Mouse (Mus musculus) myocyte (in vitro differentiated cells): ENCODE results near the gene Hoxa2. TPM values are rescaled to one million over a fixed set of nuclear protein-coding genes. Genes with fewer than 3 reads are reported as not detected.

Source experiments
- H3K27me3 ChIP-seq: one replicate; pipeline ENCODE4 v1.6.1; 2011; ENCODE audit not compliant: control insufficient read depth, insufficient read depth, insufficient read length
- H3K36me3 ChIP-seq: one replicate; pipeline ENCODE4 v1.6.1; 2011; ENCODE audit not compliant: control insufficient read depth, insufficient read depth
- H3K4me2 ChIP-seq: one replicate; pipeline ENCODE4 v1.6.1; 2011; ENCODE audit warnings: low read depth, control low read depth
- H3K4me3 ChIP-seq: one replicate; pipeline ENCODE4 v1.5.1; 2011; ENCODE audit warnings: mild to moderate bottlenecking, control low read depth, moderate library complexity
- H3K79me2 ChIP-seq: one replicate; pipeline ENCODE4 v1.6.1; 2011; ENCODE audit not compliant: control insufficient read depth, insufficient read depth
- H3ac ChIP-seq: one replicate; pipeline ENCODE4 v1.6.1; 2011; ENCODE audit not compliant: control insufficient read depth, insufficient read length
- CEBPB ChIP-seq: IDR thresholded peaks from 2 replicates; pipeline ENCODE4 v1.6.1; 2011; ENCODE audit warnings: mild to moderate bottlenecking, moderate library complexity; ENCODE audit not compliant: poor library complexity, insufficient read depth, severe bottlenecking
- E2F4 ChIP-seq: IDR thresholded peaks from one replicate; pipeline ENCODE4 v1.6.1; 2011; ENCODE audit warnings: mild to moderate bottlenecking, control low read depth, moderate library complexity; ENCODE audit not compliant: insufficient read depth
- MAX ChIP-seq: IDR thresholded peaks from one replicate; pipeline ENCODE4 v1.6.1; 2011; ENCODE audit warnings: low read depth, mild to moderate bottlenecking, control low read depth
- MYOD1 ChIP-seq, 3 experiments: IDR thresholded peaks; one replicate each; pipeline ENCODE4 v1.6.1; 2011; ENCODE audit warnings: control low read depth in 2 of 3, low read depth in 2 of 3, mild to moderate bottlenecking in 2 of 3, moderate library complexity in 1 of 3; ENCODE audit not compliant: insufficient read length in 2 of 3, control insufficient read depth in 1 of 3
- MYOG ChIP-seq, 3 experiments: IDR thresholded peaks; one replicate each; pipeline ENCODE4 v1.6.1; 2011; ENCODE audit warnings: control low read depth in 2 of 3, low read depth in 2 of 3, mild to moderate bottlenecking in 2 of 3; ENCODE audit not compliant: insufficient read length in 2 of 3, control insufficient read depth in 1 of 3, insufficient read depth in 1 of 3
- POLR2A ChIP-seq: IDR thresholded peaks from one replicate; pipeline ENCODE4 v1.6.1; 2011; ENCODE audit warnings: low read depth, mild to moderate bottlenecking, control low read depth, moderate library complexity; ENCODE audit not compliant: insufficient read length
- POLR2AphosphoS2 ChIP-seq: IDR thresholded peaks from one replicate; pipeline ENCODE4 v1.6.1; 2011; ENCODE audit warnings: low read depth, control low read depth; ENCODE audit not compliant: insufficient read length
- REST ChIP-seq: IDR thresholded peaks from one replicate; pipeline ENCODE4 v1.6.1; 2011; ENCODE audit warnings: mild to moderate bottlenecking, control low read depth, moderate library complexity; ENCODE audit not compliant: insufficient read depth, insufficient read length
- SRF ChIP-seq: IDR thresholded peaks from one replicate; pipeline ENCODE4 v1.6.1; 2011; ENCODE audit warnings: low read depth; ENCODE audit not compliant: control insufficient read depth, insufficient read length
- TCF12 ChIP-seq: IDR thresholded peaks from one replicate; pipeline ENCODE4 v1.6.1; 2011; ENCODE audit warnings: mild to moderate bottlenecking, control low read depth; ENCODE audit not compliant: poor library complexity, insufficient read depth, severe bottlenecking
- TCF3 ChIP-seq: IDR thresholded peaks from one replicate; pipeline ENCODE4 v1.6.1; 2011; ENCODE audit warnings: low read depth, control low read depth; ENCODE audit not compliant: insufficient read length
- USF1 ChIP-seq: IDR thresholded peaks from one replicate; pipeline ENCODE4 v1.6.1; 2011; ENCODE audit warnings: low read depth, mild to moderate bottlenecking, control low read depth, moderate library complexity
- polyA plus RNA-seq: library from polyadenylated mRNA; unstranded; fragments of >200 nt; fragmentation: generic; extraction: Trizol; gene quantifications from one replicate; pipeline ENCODE4 v1.2.1, GENCODE M21; 2012; ENCODE audit warnings: missing spikeins

The Hoxa2 gene
- polyA plus RNA-seq, 1 experiment = 0.32 TPM

DNA sequence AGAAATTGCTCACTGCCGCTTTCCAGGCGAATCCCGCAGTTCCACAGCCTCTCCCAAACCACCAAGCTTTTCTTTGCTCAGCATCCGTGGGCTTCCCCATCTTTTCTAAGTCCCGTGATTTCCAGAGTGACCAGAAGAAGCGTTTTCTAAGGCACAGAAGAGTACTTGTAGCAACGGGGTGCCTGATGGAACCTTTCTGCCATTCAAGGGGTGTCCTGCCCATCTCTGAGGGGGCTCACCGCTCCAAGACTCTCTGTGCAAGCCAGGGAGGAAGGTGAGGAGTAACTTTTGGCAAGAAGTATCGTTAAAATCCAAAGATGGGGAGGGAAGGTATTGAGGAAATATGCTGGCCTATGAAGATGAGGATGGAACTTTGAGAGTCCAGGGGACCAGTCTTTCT is 13.2 kb upstream of the Hoxa2 start:
- H3K36me3 ChIP-seq = no peaks in the 10 kb centered on the region
- no peak overlapping the region for H3K4me2 ChIP-seq
- TF ChIP-seq POLR2A = no peak
- TF ChIP-seq MAX = no peak
- no peak for TF ChIP-seq MYOD1 (IDR thresholded peaks at IDR 0.05; ENCODE audit: control insufficient read depth in 1 of 3, insufficient read length in 2 of 3, low read depth in 2 of 3)
- TF ChIP-seq USF1 = no peak
- no peak for TF ChIP-seq TCF12
- no peak for TF ChIP-seq MYOG (IDR thresholded peaks at IDR 0.05; ENCODE audit: control insufficient read depth in 1 of 3, insufficient read depth in 1 of 3, insufficient read length in 2 of 3, low read depth in 2 of 3)
- H3ac ChIP-seq = no peak overlapping the region
- no peaks in the 10 kb centered on the region for H3K27me3 ChIP-seq
- H3K4me3 ChIP-seq = no peak overlapping the region
- no peaks in the 10 kb centered on the region for H3K79me2 ChIP-seq

- no peak within 1 kb of the TSS for H3K4me3 ChIP-seq
- no peaks in the 10 kb centered on the region for H3K27me3 ChIP-seq
- H3K4me2 ChIP-seq = no peak within 1 kb of the TSS
- H3ac ChIP-seq = no peak within 1 kb of the TSS
- no peak for TF ChIP-seq SRF
- TF ChIP-seq TCF12 = no peak
- TF ChIP-seq USF1 = no peak
- no peaks in the 10 kb centered on the region for H3K79me2 ChIP-seq
- no peaks in the 10 kb centered on the region for H3K36me3 ChIP-seq
Measured at GRCm38 (mm10) chr6:52177061-52177735, 12.6 kb upstream of the Hoxa2 start, which contains the start of gene 5730596B20Rik. Gene 5730596B20Rik (plus strand): TSS chr6:52177498.

- no peak for TF ChIP-seq MYOG (IDR thresholded peaks at IDR 0.05; ENCODE audit: control insufficient read depth in 1 of 3, insufficient read depth in 1 of 3, insufficient read length in 2 of 3, low read depth in 2 of 3)
- TF ChIP-seq POLR2A = no peak
- no peak for TF ChIP-seq E2F4
- TF ChIP-seq POLR2AphosphoS2 = no peak
- TF ChIP-seq CEBPB = no peak
- no peak for TF ChIP-seq REST
- TF ChIP-seq SRF = no peak
- no peak for TF ChIP-seq MYOD1 (IDR thresholded peaks at IDR 0.05; ENCODE audit: control insufficient read depth in 1 of 3, insufficient read length in 2 of 3, low read depth in 2 of 3)
- no peak for TF ChIP-seq TCF12
- no peak for TF ChIP-seq TCF3
- no peak for TF ChIP-seq USF1
- TF ChIP-seq MAX = no peak
- no peak overlapping the region for H3ac ChIP-seq
- no peaks in the 10 kb centered on the region for H3K79me2 ChIP-seq
- H3K4me2 ChIP-seq = no peak overlapping the region
- H3K27me3 ChIP-seq = no peaks in the 10 kb centered on the region
- H3K4me3 ChIP-seq = no peak overlapping the region
- H3K36me3 ChIP-seq = no peaks in the 10 kb centered on the region
Measured at GRCm38 (mm10) chr6:52176391-52176790, 11.8 kb upstream of the Hoxa2 start.

DNA sequence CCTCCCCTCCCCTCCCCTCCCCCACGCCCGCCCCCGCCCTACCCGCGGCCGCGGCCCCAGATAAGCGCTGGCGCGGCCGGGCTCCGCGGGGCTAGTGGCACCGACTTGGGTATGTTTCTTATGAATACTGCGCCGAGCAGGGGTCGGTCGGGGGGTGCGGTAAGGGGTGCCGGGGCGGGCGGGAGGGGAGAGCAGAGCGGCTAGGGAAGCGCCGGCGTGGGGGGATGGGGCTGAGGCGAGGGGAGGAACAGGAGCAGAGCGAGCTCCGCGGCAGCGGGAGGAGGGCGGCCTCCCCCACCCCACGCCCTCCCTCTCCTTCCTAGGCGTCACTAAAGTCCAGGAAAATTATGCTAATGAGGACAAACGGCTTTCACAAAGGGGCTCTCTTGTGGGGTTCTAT is 11.2 kb upstream of the Hoxa2 start:
- no peaks in the 10 kb centered on the region for H3K27me3 ChIP-seq
- no peaks in the 10 kb centered on the region for H3K79me2 ChIP-seq
- TF ChIP-seq TCF3 (no peak), CEBPB (no peak), SRF (no peak), MYOG (IDR thresholded peaks at IDR 0.05; ENCODE audit: control insufficient read depth in 1 of 3, insufficient read depth in 1 of 3, insufficient read length in 2 of 3, low read depth in 2 of 3) (no peak), TCF12 (no peak), MAX (no peak), REST (no peak), POLR2A (no peak), E2F4 (no peak), USF1 (no peak), MYOD1 (IDR thresholded peaks at IDR 0.05; ENCODE audit: control insufficient read depth in 1 of 3, insufficient read length in 2 of 3, low read depth in 2 of 3) (no peak)
- H3K36me3 ChIP-seq = no peaks in the 10 kb centered on the region
- H3K4me2 ChIP-seq = no peak overlapping the region
- no peak overlapping the region for H3ac ChIP-seq
- no peak overlapping the region for H3K4me3 ChIP-seq

GRCm38 (mm10) chr6:52174968-52175751 is 10.5 kb upstream of the Hoxa2 start:
- H3K79me2 ChIP-seq = no peaks in the 10 kb centered on the region
- H3K4me3 ChIP-seq = no peak overlapping the region
- no peaks in the 10 kb centered on the region for H3K36me3 ChIP-seq
- H3ac ChIP-seq = no peak overlapping the region
- H3K27me3 ChIP-seq = no peaks in the 10 kb centered on the region
- TF ChIP-seq POLR2A = no peak
- no peak for TF ChIP-seq MAX
- no peak for TF ChIP-seq MYOD1 (IDR thresholded peaks at IDR 0.05; ENCODE audit: control insufficient read depth in 1 of 3, insufficient read length in 2 of 3, low read depth in 2 of 3)
- TF ChIP-seq POLR2AphosphoS2 = no peak
- TF ChIP-seq TCF3 = no peak
- no peak for TF ChIP-seq USF1
- no peak overlapping the region for H3K4me2 ChIP-seq
